Mouse (Mus musculus) heart, adult 9 months (tissue): ENCODE data around the gene Gsta3.
A peak's percentile ranks its signal among the peaks of the same experiment; 100 is the strongest.
"Not testable (repeated sequence)": the region's sequence is repeated elsewhere in the genome, so short reads cannot be mapped to it uniquely, and the experiment has no call there.

Experiments
- DNase-seq, 2 experiments: peaks; one replicate each; pipeline ENCODE4 v3.0.0; 2022; ENCODE audit warnings: low spot score in 2 of 2

The Gsta3 gene

GRCm38 (mm10) chr1:21239911-21240898, at the start of gene Gsta3:
TSS of gene Gsta3 (plus strand) at chr1:21240589.
- DNase-seq = peak; percentile 56 to 67

GRCm38 (mm10) chr1:21206241-21206640, 34.1 kb upstream of the Gsta3 start:
- no peak for DNase-seq

DNA sequence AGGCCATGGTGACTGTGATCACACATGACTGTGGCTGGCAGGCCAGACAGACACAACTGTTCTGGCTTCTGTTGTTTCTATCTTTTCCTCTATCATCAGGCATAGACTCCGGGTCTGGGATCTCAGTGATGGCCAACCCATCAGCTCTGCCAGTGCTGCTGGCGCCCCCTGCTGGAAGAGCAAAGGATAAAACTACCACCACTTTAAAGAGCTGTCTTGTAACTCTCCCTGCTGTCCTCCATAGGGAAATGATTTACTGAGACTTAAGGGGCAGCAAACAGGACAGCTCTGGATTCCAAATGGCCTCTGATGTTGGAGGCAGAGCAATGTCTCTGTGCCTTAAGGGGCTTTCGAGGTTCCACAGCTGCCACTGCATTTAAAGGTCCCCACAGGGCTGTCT, 26.9 kb upstream of the Gsta3 start:
- not testable (repeated sequence) for DNase-seq

- DNase-seq = not testable (repeated sequence)
Observed at GRCm38 (mm10) chr1:21213991-21214692, 26.2 kb upstream of the Gsta3 start.

DNA sequence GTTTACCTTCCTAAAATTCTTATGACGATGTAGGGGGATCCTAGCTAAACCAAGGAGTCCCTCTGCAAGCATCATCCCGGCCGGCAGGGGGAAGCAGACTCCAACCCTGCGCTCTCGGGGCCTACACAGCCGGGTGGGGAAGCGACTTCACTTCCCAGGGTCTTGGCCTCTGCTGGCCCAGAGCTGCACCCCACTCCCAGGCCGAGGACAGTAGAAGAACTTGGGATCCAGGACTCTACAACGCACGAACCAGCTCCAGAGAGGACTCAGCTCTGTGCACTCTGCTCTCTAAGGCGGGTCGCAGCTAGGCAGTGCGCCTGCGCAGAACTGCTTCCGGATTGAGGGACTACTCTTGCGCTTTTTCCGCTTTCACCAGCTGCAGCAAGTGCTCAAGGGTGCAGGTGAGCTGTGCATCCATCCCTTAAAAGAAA, 21.9 kb upstream of the Gsta3 start, which contains the start of gene Tmem14a:
Gene Tmem14a, plus strand, starts transcription at position 87 of the 431 bp plus-strand sequence.
- peak; percentile 86 to 90 for DNase-seq

GRCm38 (mm10) chr1:21227756-21228395, 12.5 kb upstream of the Gsta3 start:
- DNase-seq = no peak

DNA sequence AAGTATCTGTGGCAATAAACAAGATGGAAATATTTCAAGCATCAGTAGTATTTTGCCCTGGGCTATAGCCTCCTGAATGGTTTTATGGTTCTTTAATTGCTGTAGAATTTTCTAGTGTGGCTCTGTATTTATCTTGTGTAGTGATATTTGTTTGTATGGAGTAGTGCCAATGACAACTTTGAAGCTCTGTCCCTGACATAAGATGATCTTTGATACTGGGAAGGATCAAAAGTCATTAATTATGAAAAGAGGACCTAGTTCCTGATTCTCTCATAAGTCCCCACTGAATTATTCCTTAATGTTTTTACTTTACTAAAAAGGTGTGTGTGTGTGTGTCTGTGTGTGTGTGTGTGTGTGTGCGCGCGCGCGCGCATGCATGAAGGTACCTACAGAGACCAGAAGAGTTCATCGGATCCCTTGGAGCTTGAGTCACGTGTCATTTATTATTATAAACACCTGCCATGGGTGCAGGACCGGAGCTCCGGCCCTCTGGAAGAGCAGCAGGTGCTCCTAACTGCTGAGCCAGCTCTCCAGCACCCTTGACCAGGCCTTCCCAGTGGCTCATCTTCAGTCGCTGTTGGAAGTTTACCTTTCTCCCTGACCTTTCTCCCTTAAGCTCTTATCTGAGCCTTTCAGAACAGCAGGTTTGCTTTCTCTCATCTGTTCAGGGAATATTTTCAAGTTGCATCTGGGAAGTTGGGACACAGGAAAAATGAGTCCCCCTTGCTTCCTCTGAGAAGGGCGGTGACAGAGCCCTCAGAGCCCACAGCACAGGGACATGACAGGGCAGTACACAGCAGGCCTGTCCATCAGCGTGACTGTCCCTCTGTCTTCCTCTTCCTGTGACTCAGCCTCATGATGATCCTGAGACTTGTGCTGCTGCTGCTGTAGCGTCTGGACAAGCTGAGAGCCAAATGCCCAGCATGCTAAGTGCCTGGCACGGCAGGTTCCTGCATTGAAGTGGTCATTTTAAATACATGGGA, 11.4 kb upstream of the Gsta3 start:
- DNase-seq = not testable (repeated sequence)

- no peak for DNase-seq
Observed at GRCm38 (mm10) chr1:21230376-21230775, 10.0 kb upstream of the Gsta3 start.

DNA sequence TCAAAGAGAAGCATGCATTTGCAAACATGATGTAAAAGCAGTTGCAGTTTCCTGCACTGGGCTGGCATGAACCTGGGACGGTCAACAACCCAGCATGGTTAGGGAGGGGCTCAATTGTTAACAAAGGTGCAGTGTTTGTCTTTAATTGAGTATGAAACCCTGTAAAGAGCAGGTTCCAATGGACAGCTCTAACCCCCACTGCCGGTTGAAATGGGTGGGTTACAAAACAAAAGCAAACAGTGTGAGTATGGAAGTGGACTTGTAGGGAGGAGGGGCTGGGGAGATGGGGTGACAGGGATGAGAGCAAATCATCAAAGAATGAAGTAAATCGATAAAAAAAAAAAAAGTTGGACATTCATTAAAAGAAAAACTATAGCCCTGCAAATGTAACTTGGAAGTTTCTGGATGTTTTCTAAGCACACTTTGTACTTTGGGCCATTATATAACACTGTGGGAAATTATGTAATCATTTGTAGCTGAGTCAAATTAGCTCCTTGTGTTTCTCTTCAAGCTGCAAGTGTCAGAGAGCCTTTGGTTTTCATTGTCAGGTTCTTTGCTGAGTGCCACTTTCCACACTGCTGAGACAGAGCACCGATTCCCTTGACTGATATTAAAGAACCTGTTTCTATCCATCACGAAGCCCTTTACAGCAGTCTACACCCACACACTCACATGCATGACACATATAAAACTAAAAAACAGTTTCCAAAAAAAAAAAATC, 8.5 kb upstream of the Gsta3 start:
- peak; percentile 35 to 49 for DNase-seq

- DNase-seq = no peak
Observed at GRCm38 (mm10) chr1:21232516-21232915, 7.9 kb upstream of the Gsta3 start.

DNA sequence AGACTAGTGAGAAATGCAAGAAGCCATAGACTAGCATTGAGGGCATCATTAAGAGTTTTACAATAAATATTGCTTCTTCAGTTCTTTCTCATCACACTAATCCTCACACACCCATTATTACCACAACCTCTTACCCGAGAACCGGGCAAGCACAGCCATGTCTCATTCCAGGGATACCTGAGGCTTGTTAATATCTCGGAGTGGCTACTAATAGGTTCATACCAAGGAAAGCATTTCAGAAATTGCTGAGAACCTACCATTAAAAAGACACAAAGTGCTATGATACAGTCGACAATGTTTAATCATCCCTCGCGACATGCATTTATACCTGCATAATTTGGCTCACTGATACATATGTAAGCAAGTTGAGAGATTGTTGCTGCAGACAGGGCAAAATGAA, 5.0 kb upstream of the Gsta3 start:
- DNase-seq = no peak

- DNase-seq = no peak
Observed at GRCm38 (mm10) chr1:21241096-21241495, 707 bp downstream of the Gsta3 start.

- no peak for DNase-seq
Observed at GRCm38 (mm10) chr1:21244290-21244960, 4.0 kb downstream of the Gsta3 start.

- no peak for DNase-seq
Observed at GRCm38 (mm10) chr1:21246136-21246535, 5.7 kb downstream of the Gsta3 start.

DNA sequence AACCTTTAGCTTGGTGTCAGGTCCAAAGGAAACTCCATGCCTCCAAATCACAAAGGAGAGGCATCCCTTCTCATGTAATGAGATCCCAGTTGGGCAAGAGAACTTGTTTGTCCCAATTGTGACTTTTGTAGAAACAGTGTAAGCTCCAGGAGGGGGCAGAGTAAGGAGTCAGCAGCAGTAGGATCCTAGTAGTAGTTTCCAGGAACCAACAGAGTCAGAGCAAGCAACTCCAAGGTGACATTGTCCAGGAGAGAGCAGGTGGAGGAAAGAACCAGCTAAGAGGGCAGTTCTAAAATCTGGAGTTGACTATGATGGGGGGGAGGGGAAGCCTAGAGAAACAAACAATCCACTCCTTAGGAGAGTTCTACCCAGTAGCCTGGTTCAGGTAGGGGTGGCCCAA, 7.5 kb downstream of the Gsta3 start:
- no peak for DNase-seq

DNA sequence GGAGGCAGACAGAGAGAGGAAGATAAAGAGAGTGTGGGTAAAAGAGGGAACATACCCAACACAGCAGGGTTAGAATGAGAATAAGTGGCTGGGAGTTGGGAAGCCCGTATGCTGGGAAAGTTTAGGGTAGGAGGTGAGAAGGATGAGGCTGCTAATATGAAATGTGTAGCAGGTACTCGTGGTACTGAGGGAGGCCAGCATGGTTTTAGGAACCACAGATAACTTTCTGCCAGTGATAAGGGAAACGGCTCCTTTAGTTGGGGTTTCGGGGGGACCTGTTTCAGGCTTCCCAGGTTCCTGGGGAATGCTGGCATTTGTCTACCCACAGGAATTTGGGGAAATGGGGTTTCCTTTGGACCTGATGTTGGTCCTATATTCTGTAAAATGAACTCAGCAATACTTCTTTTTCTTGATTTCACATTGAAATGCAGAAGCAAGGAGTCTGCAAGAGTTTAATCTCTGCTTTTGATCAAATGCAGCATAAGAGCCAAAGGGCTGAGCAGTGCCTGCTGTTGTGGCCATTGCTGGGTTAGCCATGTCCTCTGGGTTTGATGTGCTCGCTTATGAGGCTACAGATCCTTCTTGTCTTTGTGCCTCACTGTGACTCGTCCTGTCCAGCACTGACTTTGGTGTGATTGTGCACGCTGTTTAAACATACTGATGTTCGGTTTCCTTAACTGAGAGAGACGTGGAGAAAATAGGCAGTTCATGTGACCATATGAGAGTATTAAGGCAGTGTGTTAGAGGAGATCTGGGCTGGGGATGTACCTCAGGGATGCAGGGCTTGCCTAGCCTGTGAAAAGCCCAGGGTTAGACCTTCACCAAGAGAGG, 8.4 kb downstream of the Gsta3 start:
- no peak for DNase-seq

- DNase-seq = no peak
Observed at GRCm38 (mm10) chr1:21251661-21252060, 11.3 kb downstream of the Gsta3 start.

DNA sequence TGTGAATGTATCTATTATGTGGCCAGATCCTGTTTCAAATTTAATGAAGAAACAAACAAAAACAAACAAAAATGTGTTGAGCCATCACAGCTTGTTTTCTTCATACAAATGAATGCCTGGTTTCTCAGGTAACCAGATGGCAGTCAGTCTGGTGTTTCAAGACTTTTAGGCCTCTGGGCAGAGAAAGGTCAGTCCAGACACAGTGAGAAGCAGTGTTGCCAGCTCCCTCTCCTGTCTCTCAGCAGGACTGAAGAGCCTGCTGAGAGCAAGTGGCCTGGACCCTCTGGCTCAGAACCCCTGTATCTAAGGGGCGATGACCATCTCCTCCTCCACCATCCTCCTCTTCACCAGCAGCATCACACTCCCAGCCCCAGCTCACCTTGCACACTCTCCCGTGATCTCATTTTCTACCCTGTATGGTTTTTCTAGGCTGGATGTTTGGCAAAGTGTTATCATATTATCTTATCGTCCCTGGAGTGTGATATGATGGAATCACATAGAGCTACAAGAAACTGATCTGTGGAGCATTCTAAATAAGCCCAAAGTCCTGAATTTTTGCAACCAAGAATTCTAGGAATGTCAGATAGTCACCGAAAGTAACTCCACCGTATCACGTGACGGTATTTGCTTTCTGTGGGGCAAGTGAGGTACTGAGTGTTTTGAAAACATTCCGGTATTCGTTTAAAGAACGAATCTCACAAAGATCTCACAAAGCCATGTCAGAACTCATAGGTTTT, 12.3 kb downstream of the Gsta3 start:
- DNase-seq = no peak
